Mouse (Mus musculus) heart, embryonic 13.5 days (tissue): ENCODE results near the gene Ppef1. TPM values are rescaled to one million over a fixed set of nuclear protein-coding genes. Genes with fewer than 3 reads are reported as not detected.
A peak's percentile ranks its signal among the peaks of the same experiment; 100 is the strongest.
"Not testable (repeated sequence)": the region's sequence is repeated elsewhere in the genome, so short reads cannot be mapped to it uniquely, and the experiment has no call there.

ENCODE experiments used
- ATAC-seq: fragments of 200-750 bp; cut with Nextera tagmentation; 2 replicates; pipeline ENCODE4 v1.8.0; 2017; ENCODE audit warnings: moderate TSS enrichment; ENCODE audit not compliant: insufficient number of reproducible peaks, low FRiP score, low TSS enrichment; ENCODE audit errors: extremely low read depth
- H3K27ac ChIP-seq: fragments of 300-500 bp; sonication (generic); replicated peaks from 2 replicates; pipeline ENCODE4 v1.5.1; 2015; ENCODE audit warnings: moderate library complexity, mild to moderate bottlenecking, inconsistent platforms
- H3K27me3 ChIP-seq: fragments of 300-500 bp; sonication (generic); replicated peaks from 2 replicates; pipeline ENCODE4 v1.6.1; 2015; ENCODE audit warnings: mild to moderate bottlenecking, inconsistent platforms
- H3K36me3 ChIP-seq: fragments of 300-500 bp; sonication (generic); 2 replicates; pipeline ENCODE4 v1.6.1; 2015; ENCODE audit warnings: mild to moderate bottlenecking, inconsistent platforms
- H3K4me1 ChIP-seq: fragments of 300-500 bp; sonication (generic); 2 replicates; pipeline ENCODE4 v1.6.1; 2015; ENCODE audit warnings: inconsistent platforms
- H3K4me2 ChIP-seq: fragments of 300-500 bp; sonication (generic); 2 replicates; pipeline ENCODE4 v1.6.1; 2015; ENCODE audit warnings: inconsistent platforms, mild to moderate bottlenecking, moderate library complexity
- H3K4me3 ChIP-seq: fragments of 300-500 bp; sonication (generic); 2 replicates; pipeline ENCODE4 v1.5.1; 2015; ENCODE audit warnings: moderate library complexity, mild to moderate bottlenecking, inconsistent platforms
- H3K9ac ChIP-seq: fragments of 300-500 bp; sonication (generic); 2 replicates; pipeline ENCODE4 v1.6.1; 2015; ENCODE audit warnings: inconsistent platforms, mild to moderate bottlenecking, moderate library complexity
- H3K9me3 ChIP-seq: fragments of 300-500 bp; sonication (generic); 2 replicates; pipeline ENCODE4 v1.6.1; 2016; ENCODE audit warnings: inconsistent platforms
- WGBS: fragments of 180-500 bp; shearing (Covaris S2); methylation state at CpG from one replicate; pipeline ENCODE4 v1.1.7; 2015; ENCODE audit warnings: mixed read lengths; 5-methylcytosine and 5-hydroxymethylcytosine counted together
- polyA plus RNA-seq: library from polyadenylated mRNA; unstranded; fragments of >200 nt; fragmentation: Nextera tagmentation; extraction: Ambion mirVana; gene quantifications from 2 replicates; pipeline ENCODE4 v1.2.1, GENCODE M21; 2015

Ppef1 gene
- polyA plus RNA-seq: not detected in 2 replicates

- no peak for ATAC-seq
- Histone ChIP-seq H3K4me1 (no peaks in the 10 kb centered on the region), H3K27me3 (no peaks in the 10 kb centered on the region)
These were observed at the start of gene Ppef1 for GRCm38 (mm10) chrX:160735650-160736049. TSS of gene Ppef1 (minus strand) at chrX:160735765.

GRCm38 (mm10) chrX:160782276-160782675 is 46.7 kb upstream of the Ppef1 start:
- H3K4me1 ChIP-seq: no peaks in the 10 kb centered on the region
- H3K4me3 ChIP-seq: no peak overlapping the region
- no peaks in the 10 kb centered on the region for H3K27me3 ChIP-seq
- no peaks in the 10 kb centered on the region for H3K36me3 ChIP-seq
- no peak overlapping the region for H3K27ac ChIP-seq
- no peak for ATAC-seq
- 73% methylated on average over 5 of the region's 5 CpGs for WGBS
- no peak overlapping the region for H3K9ac ChIP-seq
- no peak overlapping the region for H3K4me2 ChIP-seq
- no peaks in the 10 kb centered on the region for H3K9me3 ChIP-seq

More at GRCm38 (mm10) chrX:160735650-160736049, at the start of gene Ppef1:
- no peaks in the 10 kb centered on the region for H3K36me3 ChIP-seq
- WGBS: 72% methylated on average over 5 of the region's 5 CpGs
- no peak within 1 kb of the TSS for H3K9ac ChIP-seq
- no peak within 1 kb of the TSS for H3K4me3 ChIP-seq
- no peak within 1 kb of the TSS for H3K27ac ChIP-seq
- H3K9me3 ChIP-seq: no peaks in the 10 kb centered on the region
- H3K4me2 ChIP-seq: no peak within 1 kb of the TSS

GRCm38 (mm10) chrX:160773033-160773432 is 37.5 kb upstream of the Ppef1 start:
- Histone ChIP-seq H3K36me3 (no peaks in the 10 kb centered on the region), H3K4me1 (peaks cover 7% of the 10 kb centered on the region; the same call in 1 of the 2 replicates), H3K9me3 (no peaks in the 10 kb centered on the region), H3K27ac (no peak overlapping the region), H3K4me3 (no peak overlapping the region), H3K4me2 (no peak overlapping the region), H3K27me3 (peaks cover 11% of the 10 kb centered on the region; the same call in 1 of the 2 replicates), H3K9ac (no peak overlapping the region)
- WGBS: 42% methylated on average over 1 of the region's 1 CpGs
- ATAC-seq: no peak

DNA sequence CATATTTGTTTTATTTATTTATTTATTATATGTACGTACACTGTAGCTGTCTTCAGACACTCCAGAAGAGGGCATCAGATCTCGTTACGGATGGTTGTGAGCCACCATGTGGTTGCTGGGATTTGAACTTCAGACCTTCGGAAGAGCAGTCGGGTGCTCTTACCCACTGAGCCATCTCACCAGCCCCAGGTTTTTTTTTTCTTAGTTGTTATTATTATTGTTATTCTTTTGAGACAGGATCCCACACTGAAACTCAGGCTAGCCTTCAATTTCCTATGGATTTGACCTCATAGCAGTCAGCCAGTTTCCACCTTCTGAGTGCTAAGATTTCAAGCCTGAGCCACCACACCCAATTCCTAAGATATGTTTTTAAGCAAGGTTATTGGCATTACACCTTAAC is 34.1 kb upstream of the Ppef1 start:
- not testable (repeated sequence) for ATAC-seq, H3K9me3 ChIP-seq, H3K4me2 ChIP-seq, H3K4me3 ChIP-seq, H3K27ac ChIP-seq, H3K9ac ChIP-seq, H3K4me1 ChIP-seq, H3K36me3 ChIP-seq
- 82% methylated on average over 5 of the region's 5 CpGs for WGBS
- peaks cover 11% of the 10 kb centered on the region; the same call in 1 of the 2 replicates for H3K27me3 ChIP-seq

GRCm38 (mm10) chrX:160767713-160768112 is 32.1 kb upstream of the Ppef1 start, which contains the start of gene Rs1:
TSS of gene Rs1 (plus strand) at chrX:160768013.
- no peaks in the 10 kb centered on the region for H3K36me3 ChIP-seq
- H3K4me3 ChIP-seq: peak within 1 kb of the TSS; percentile 56
- H3K4me1 ChIP-seq: no peaks in the 10 kb centered on the region
- WGBS: 76% methylated on average over 2 of the region's 2 CpGs
- H3K4me2 ChIP-seq: peak within 1 kb of the TSS; percentile 61
- no peaks in the 10 kb centered on the region for H3K9me3 ChIP-seq
- no peak within 1 kb of the TSS for H3K27ac ChIP-seq
- H3K9ac ChIP-seq: no peak within 1 kb of the TSS
- no peak for ATAC-seq
- H3K27me3 ChIP-seq: peaks cover 7% of the 10 kb centered on the region; the same call in 1 of the 2 replicates

DNA sequence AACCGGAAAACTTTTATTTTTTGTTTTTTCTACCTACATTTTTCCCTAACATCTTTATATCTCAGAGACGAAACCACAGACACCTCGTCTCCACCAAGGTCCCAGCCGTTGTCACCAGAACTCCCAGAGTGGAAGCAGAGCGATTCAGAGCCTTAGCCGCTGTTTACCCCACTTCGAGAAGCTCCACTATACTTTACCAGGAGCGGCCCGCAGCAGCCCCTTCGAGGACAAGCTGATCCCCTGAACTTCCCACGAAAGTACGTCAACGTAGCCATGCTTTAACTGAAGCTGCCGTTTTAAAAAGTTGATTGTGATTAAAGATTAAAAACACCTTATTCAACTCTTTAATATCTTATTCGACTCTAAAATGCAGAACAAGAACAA is 30.7 kb upstream of the Ppef1 start:
- Histone ChIP-seq H3K27ac (no peak overlapping the region), H3K9ac (peak overlapping the region; percentile 76), H3K27me3 (peaks cover 5% of the 10 kb centered on the region; the same call in 1 of the 2 replicates), H3K4me1 (no peaks in the 10 kb centered on the region), H3K36me3 (no peaks in the 10 kb centered on the region), H3K9me3 (no peaks in the 10 kb centered on the region), H3K4me2 (peak overlapping the region; percentile 61), H3K4me3 (peak overlapping the region; percentile 56)
- 16% methylated on average over 15 of the region's 15 CpGs for WGBS
- ATAC-seq: no peak

DNA sequence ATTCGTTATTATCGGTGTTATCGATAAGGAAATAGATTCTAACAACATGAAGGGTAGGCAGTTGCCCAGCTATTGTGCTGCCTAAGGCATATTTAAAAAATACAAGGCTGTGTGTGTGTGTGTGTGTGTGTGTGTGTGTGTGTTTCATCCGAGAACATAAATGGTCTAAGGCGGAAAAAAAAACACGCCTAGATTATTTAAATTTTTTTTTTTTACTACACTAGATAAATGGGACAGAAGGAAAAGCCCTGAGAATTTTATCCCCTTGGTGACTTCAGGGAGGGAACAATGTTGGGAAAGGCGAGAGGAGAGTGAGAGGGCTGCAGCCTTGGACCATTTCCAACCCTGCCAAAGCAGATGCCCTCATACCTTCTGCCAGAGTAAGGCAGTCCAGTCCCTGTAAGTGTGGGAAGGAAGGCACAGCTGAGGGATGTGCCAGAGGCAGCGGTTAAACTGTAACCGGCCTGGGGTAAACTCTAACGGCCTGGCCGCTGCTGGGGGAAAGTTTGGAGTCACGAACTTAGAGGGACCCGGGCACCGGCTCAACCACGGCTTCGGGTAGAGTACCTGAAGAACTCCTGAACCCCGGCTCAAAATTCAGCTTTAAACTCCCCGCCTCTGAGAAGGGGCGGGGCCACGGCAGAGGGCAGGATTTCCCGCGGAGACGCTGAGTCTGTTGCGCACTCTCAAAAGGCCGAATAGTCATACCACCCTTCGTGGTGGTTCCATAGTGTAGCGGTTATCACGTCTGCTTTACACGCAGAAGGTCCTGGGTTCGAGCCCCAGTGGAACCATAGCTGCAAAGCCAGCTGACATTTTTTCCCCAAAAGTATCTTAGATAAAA is 30.0 kb upstream of the Ppef1 start:
- no peak overlapping the region for H3K27ac ChIP-seq
- no peaks in the 10 kb centered on the region for H3K36me3 ChIP-seq
- H3K4me3 ChIP-seq: peak overlapping the region; percentile 56
- peak; percentile 70 for ATAC-seq
- no peaks in the 10 kb centered on the region for H3K4me1 ChIP-seq
- peak overlapping the region; percentile 76 for H3K9ac ChIP-seq
- H3K9me3 ChIP-seq: no peaks in the 10 kb centered on the region
- peak overlapping the region; percentile 61 for H3K4me2 ChIP-seq
- H3K27me3 ChIP-seq: no peaks in the 10 kb centered on the region
- WGBS: 24% methylated on average over 30 of the region's 30 CpGs

- H3K9me3 ChIP-seq: no peaks in the 10 kb centered on the region
- H3K4me1 ChIP-seq: no peaks in the 10 kb centered on the region
- 92% methylated on average over 8 of the region's 8 CpGs for WGBS
- H3K9ac ChIP-seq: no peak overlapping the region
- H3K36me3 ChIP-seq: no peaks in the 10 kb centered on the region
- no peak for ATAC-seq
- no peak overlapping the region for H3K4me2 ChIP-seq
- 0 out of 2 replicates have a peak, but pooled peaks cover 2% of the 10 kb centered on the region for H3K27me3 ChIP-seq
- H3K27ac ChIP-seq: no peak overlapping the region
- no peak overlapping the region for H3K4me3 ChIP-seq
These were observed 15.2 kb upstream of the Ppef1 start for GRCm38 (mm10) chrX:160750808-160751207.

DNA sequence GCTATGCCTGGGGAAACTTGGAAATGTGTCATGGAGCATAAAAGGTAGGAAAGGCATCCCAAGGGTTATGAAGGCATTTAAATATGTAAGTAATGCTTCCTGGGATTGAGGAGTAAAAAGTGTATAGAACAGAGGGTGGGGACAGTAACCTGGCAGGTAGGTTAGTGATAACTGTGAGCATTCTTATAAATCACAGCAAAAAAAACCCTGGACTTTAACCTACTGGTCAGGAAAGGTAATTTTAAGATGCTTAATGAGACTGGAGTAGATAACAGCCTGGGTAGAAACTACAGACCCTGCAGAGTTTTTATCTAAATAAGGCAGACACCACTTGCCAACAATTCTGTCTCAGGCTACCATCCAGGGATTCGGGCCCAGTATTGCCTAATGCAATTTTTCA is 13.1 kb upstream of the Ppef1 start:
- no peak overlapping the region for H3K9ac ChIP-seq
- no peak overlapping the region for H3K4me2 ChIP-seq
- no peak overlapping the region for H3K27ac ChIP-seq
- ATAC-seq: no peak
- H3K4me3 ChIP-seq: no peak overlapping the region
- 43% methylated on average over 1 of the region's 1 CpGs for WGBS
- no peaks in the 10 kb centered on the region for H3K27me3 ChIP-seq
- H3K4me1 ChIP-seq: no peaks in the 10 kb centered on the region
- H3K36me3 ChIP-seq: no peaks in the 10 kb centered on the region
- no peaks in the 10 kb centered on the region for H3K9me3 ChIP-seq

DNA sequence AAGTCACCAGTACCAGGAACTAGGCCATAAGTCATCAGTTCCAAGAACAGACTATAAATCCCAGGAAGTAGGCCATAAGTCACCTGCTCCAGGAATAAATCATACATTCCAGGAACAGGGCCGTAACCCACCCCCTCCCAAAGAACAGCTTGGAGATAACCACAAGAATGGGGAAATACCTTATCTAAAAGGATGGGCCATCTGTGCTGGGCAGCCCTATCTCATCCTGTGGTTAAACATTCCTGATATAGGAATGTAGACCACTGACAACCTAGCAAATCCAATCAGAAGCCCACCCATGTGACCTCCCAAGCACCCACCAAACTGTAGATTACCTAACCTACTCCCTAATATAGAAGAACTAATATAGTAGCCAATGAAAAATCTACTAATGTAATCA is 9.8 kb upstream of the Ppef1 start:
- H3K9ac ChIP-seq: no peak overlapping the region
- ATAC-seq: no peak
- no peaks in the 10 kb centered on the region for H3K9me3 ChIP-seq
- H3K27ac ChIP-seq: no peak overlapping the region
- H3K4me2 ChIP-seq: no peak overlapping the region
- no peaks in the 10 kb centered on the region for H3K4me1 ChIP-seq
- no peaks in the 10 kb centered on the region for H3K36me3 ChIP-seq
- no peak overlapping the region for H3K4me3 ChIP-seq
- no peaks in the 10 kb centered on the region for H3K27me3 ChIP-seq
- 38% methylated on average over 1 of the region's 1 CpGs for WGBS

- Histone ChIP-seq H3K27me3 (peaks cover 12% of the 10 kb centered on the region), H3K36me3 (no peaks in the 10 kb centered on the region), H3K9ac (no peak overlapping the region), H3K27ac (no peak overlapping the region), H3K4me3 (no peak overlapping the region), H3K4me1 (no peaks in the 10 kb centered on the region), H3K4me2 (no peak overlapping the region), H3K9me3 (no peaks in the 10 kb centered on the region)
- ATAC-seq: no peak
- WGBS: 25% methylated on average over 1 of the region's 1 CpGs
These were observed 36.4 kb downstream of the Ppef1 start for GRCm38 (mm10) chrX:160699171-160699570.

DNA sequence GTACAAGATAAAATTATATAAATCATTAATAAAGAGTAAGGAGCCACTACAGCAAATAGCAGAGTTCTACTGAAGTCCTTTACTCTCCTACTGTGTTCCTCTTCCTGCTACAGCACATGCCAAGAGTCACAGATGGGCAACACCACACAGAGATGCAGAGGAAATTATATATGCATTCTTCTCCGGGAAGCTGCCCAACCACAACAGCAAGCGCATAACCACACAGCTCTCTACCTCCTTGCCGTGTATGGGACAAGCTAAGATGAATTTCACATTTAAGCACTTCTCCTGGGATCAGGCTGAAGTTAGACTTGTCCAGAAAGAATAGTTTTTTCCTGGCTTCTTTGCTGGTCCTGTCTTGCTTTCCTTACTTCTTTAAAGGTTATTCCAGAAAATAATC is 44.0 kb downstream of the Ppef1 start:
- Histone ChIP-seq H3K4me3 (no peak overlapping the region), H3K4me1 (no peaks in the 10 kb centered on the region), H3K27me3 (0 out of 2 replicates have a peak, but pooled peaks cover 3% of the 10 kb centered on the region), H3K27ac (no peak overlapping the region), H3K9ac (no peak overlapping the region), H3K4me2 (no peak overlapping the region), H3K36me3 (no peaks in the 10 kb centered on the region), H3K9me3 (no peaks in the 10 kb centered on the region)
- 82% methylated on average over 3 of the region's 3 CpGs for WGBS
- ATAC-seq: no peak
